ENCODE assay signal across 22 mouse cellular contexts in the genomic region with DNA sequence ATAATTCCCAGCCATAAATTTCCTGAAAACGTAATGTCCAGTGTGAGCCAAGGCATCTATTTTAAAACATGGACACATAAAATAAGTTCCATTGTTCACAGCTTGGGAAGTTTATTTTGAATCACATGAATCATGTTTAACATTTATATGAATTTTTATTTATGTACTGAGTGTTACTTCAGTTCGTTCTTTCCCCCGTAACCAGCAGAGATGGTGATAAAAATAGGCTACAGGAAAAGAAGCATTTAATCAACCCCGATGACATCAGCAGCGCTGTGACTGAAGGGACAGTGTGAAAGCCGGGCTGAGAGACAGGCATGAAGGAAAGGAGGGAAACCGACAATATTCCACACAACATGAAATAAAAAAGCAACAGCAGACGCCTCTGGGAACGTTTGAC. TPM values are rescaled to one million over a fixed set of nuclear protein-coding genes. Genes with fewer than 3 reads are reported as not detected.
DNase-seq lines count a peak whose midpoint lies in the region; ATAC-seq lines count a peak whose summit lies in the region.
"Had no signal": no experiment of that assay in that cellular context is flagged by ENCODE, and none has a peak within 500 bp of the region (broad histone marks: within the 10 kb centered on the region; RNA-seq: fewer than 3 reads in every experiment).

No protein-coding gene starts in this region.

- no peaks in the 10 kb centered on the region for H3K27me3 ChIP-seq in heart, embryonic 14.5 days (ENCODE audit: control insufficient read depth, insufficient read depth, low read length)
- no peaks in the 10 kb centered on the region for H3K27me3 ChIP-seq in kidney, embryonic 16.5 days (ENCODE audit: insufficient read depth, low read length)
- H3K27me3 ChIP-seq in lung, embryonic 16.5 days (ENCODE audit: control insufficient read depth, insufficient read depth, low read depth, low read length) = no peaks in the 10 kb centered on the region
- H3K27me3 ChIP-seq: embryonic facial prominence, embryonic 13.5 days; hindbrain, embryonic 12.5 days; midbrain, embryonic 12.5 days; Patski had no signal

- H3K4me3 ChIP-seq in heart, embryonic 14.5 days (ENCODE audit: control insufficient read depth in 1 of 2, insufficient read depth in 1 of 2, low read depth in 1 of 2, low read length in 2 of 2) = no peak overlapping the region
- no peak overlapping the region for H3K4me3 ChIP-seq in kidney, embryonic 16.5 days (ENCODE audit: low read length)
- H3K4me3 ChIP-seq in lung, embryonic 16.5 days (ENCODE audit: low read length) = no peak overlapping the region
- H3K4me3 ChIP-seq: embryonic facial prominence, embryonic 13.5 days; hindbrain, embryonic 12.5 days; midbrain, embryonic 12.5 days had no signal

- peak overlapping the region; percentile 55 for H3K4me2 ChIP-seq in heart, embryonic 14.5 days (ENCODE audit: low read length)
- H3K4me2 ChIP-seq in kidney, embryonic 16.5 days (replicated peaks; ENCODE audit: low read depth, low read length) = no peak overlapping the region; the same call in 1 of the 2 replicates
- H3K4me2 ChIP-seq in lung, embryonic 16.5 days (ENCODE audit: low read depth, low read length) = no peak overlapping the region; the same call in 1 of the 2 replicates
- H3K4me2 ChIP-seq: embryonic facial prominence, embryonic 13.5 days; hindbrain, embryonic 12.5 days; liver, embryonic 11.5 days; midbrain, embryonic 12.5 days had no signal

- no peaks in the 10 kb centered on the region for H3K36me3 ChIP-seq in heart, embryonic 14.5 days (ENCODE audit: control insufficient read depth, insufficient read depth, low read length)
- H3K36me3 ChIP-seq in kidney, embryonic 16.5 days (ENCODE audit: insufficient read depth, low read length) = no peaks in the 10 kb centered on the region
- H3K36me3 ChIP-seq in lung, embryonic 16.5 days (ENCODE audit: control insufficient read depth, insufficient read depth, low read length) = no peaks in the 10 kb centered on the region
- H3K36me3 ChIP-seq: embryonic facial prominence, embryonic 13.5 days; hindbrain, embryonic 12.5 days; midbrain, embryonic 12.5 days had no signal

- peaks cover 2 to 6% of the 10 kb centered on the region in 2 experiments for H3K4me1 ChIP-seq in heart, embryonic 14.5 days (ENCODE audit: control insufficient read depth in 2 of 2, insufficient read depth in 2 of 2, low read length in 2 of 2)
- H3K4me1 ChIP-seq in kidney, embryonic 16.5 days (ENCODE audit: insufficient read depth, low read length) = no peaks in the 10 kb centered on the region; the same call in 1 of the 2 replicates
- peaks cover 3% of the 10 kb centered on the region; the same call in 1 of the 2 replicates for H3K4me1 ChIP-seq in lung, embryonic 16.5 days (replicated peaks; ENCODE audit: control insufficient read depth, insufficient read depth, low read length)
- H3K4me1 ChIP-seq: embryonic facial prominence, embryonic 13.5 days; hindbrain, embryonic 12.5 days; midbrain, embryonic 12.5 days had no signal

- no peak for ATAC-seq in heart, embryonic 14.5 days (ENCODE audit: insufficient number of reproducible peaks, insufficient read depth, low FRiP score, low read depth)
- peak; percentile 27; the same call in 1 of the 2 replicates for ATAC-seq in kidney, embryonic 16.5 days (ENCODE audit: low FRiP score, low TSS enrichment)
- ATAC-seq in lung, embryonic 16.5 days (ENCODE audit: low read depth) = peak; percentile 49; the same call in 1 of the 2 replicates
- ATAC-seq: CD4-positive, CD25-positive, alpha-beta regulatory T cell, adult 4 months; forebrain, embryonic 14.5 days; Patski had no signal

- H3K9me3 ChIP-seq in heart, embryonic 14.5 days (ENCODE audit: control insufficient read depth, low read length) = no peaks in the 10 kb centered on the region
- no peaks in the 10 kb centered on the region for H3K9me3 ChIP-seq in kidney, embryonic 16.5 days (ENCODE audit: low read length)
- no peaks in the 10 kb centered on the region for H3K9me3 ChIP-seq in lung, embryonic 16.5 days (ENCODE audit: control insufficient read depth, low read length)
- H3K9me3 ChIP-seq: embryonic facial prominence, embryonic 13.5 days; hindbrain, embryonic 12.5 days; midbrain, embryonic 12.5 days had no signal

- H3K9ac ChIP-seq in heart, embryonic 14.5 days (ENCODE audit: low read length) = no peak overlapping the region
- no peak overlapping the region for H3K9ac ChIP-seq in kidney, embryonic 16.5 days (replicated peaks; ENCODE audit: low read length)
- no peak overlapping the region for H3K9ac ChIP-seq in lung, embryonic 16.5 days (ENCODE audit: low read length)
- H3K9ac ChIP-seq: embryonic facial prominence, embryonic 13.5 days; hindbrain, embryonic 12.5 days; midbrain, embryonic 12.5 days had no signal

- 13% methylated on average over 9 of the region's 9 CpGs for WGBS in heart, embryonic 14.5 days
- 54% methylated on average over 9 of the region's 9 CpGs for WGBS in kidney, embryonic 16.5 days
- 32% methylated on average over 9 of the region's 9 CpGs for WGBS in lung, embryonic 16.5 days

- no peak overlapping the region; a peak in 1 of 4 replicates for H3K27ac ChIP-seq in heart, embryonic 14.5 days (replicated peaks in 1 of 2; ENCODE audit: control insufficient read depth in 1 of 2, insufficient read depth in 1 of 2, low read depth in 2 of 2, low read length in 2 of 2)
- H3K27ac ChIP-seq in kidney, embryonic 16.5 days (ENCODE audit: low read length) = no peak overlapping the region
- H3K27ac ChIP-seq in lung, embryonic 16.5 days (ENCODE audit: low read length) = no peak overlapping the region
- H3K27ac ChIP-seq: embryonic facial prominence, embryonic 13.5 days; hindbrain, embryonic 12.5 days; midbrain, embryonic 12.5 days; stomach, postnatal 0 days had no signal

- DNase-seq in adrenal gland, adult 2 months = peak; percentile 11
- DNase-seq in adrenal gland, adult 8-10 months = no peak
- no peak for DNase-seq in heart, adult 11 months
- DNase-seq in kidney, postnatal 36 days = no peak
- no peak for DNase-seq in lung, postnatal 14 days
- DNase-seq: cerebellum, adult 9-11 months; gastrocnemius, postnatal 25 days; kidney, postnatal 25 days; layer of hippocampus, adult 9-11 months; lung, adult 18-20 months; retina, postnatal 1 day had no signal

RNA-seq across cellular contexts. Expression of a gene that starts 46.4 kb away (rescaled TPM):
- total RNA-seq in adrenal gland, adult 2 months (2021) = 10 to 100 TPM; 19.7 to 20.3 TPM
- 21.9 and 22.0 TPM in 2 replicates for polyA plus RNA-seq in adrenal gland, adult 2 months (2012; rRNA removed)
- total RNA-seq in adrenal gland, adult 8-10 months (2022) = 10 to 100 TPM; 14.0 to 21.4 (median 17.1) TPM
- polyA plus RNA-seq in heart, embryonic 14.5 days (2014; fragmentation: Nextera tagmentation; extraction: Ambion mirVana) = 49.7 and 56.2 TPM in 2 replicates
- 5.2 and 6.3 TPM in 2 replicates for polyA plus RNA-seq in kidney, embryonic 16.5 days (2015; fragmentation: Nextera tagmentation; extraction: Ambion mirVana)
- 6.9 and 7.7 TPM in 2 replicates for polyA plus RNA-seq in lung, embryonic 16.5 days (2015; fragmentation: Nextera tagmentation; extraction: Ambion mirVana)
